Mouse (Mus musculus) kidney, postnatal 0 days (tissue): Measurements from ENCODE around the gene Dgki. TPM values are rescaled to one million over a fixed set of nuclear protein-coding genes. Genes with fewer than 3 reads are reported as not detected.

ENCODE experiments used
- ATAC-seq: fragments of 200-750 bp; cut with Nextera tagmentation; replicated peaks from 2 replicates; pipeline ENCODE4 v1.8.0; 2017; ENCODE audit warnings: low read depth, moderate number of reproducible peaks, moderate TSS enrichment, moderate library complexity; ENCODE audit not compliant: low FRiP score
- DNase-seq: peaks from one replicate; pipeline ENCODE4 v3.0.0-alpha.2; 2016; ENCODE audit warnings: low spot score
- H3K27ac ChIP-seq: fragments of 300-500 bp; sonication (generic); 2 replicates; pipeline ENCODE4 v1.5.1; 2014; ENCODE audit warnings: mild to moderate bottlenecking
- H3K27me3 ChIP-seq: fragments of 300-500 bp; sonication (generic); 2 replicates; pipeline ENCODE4 v1.6.1; 2014; ENCODE audit warnings: low read length, mixed read lengths; ENCODE audit not compliant: insufficient read depth
- H3K36me3 ChIP-seq: fragments of 300-500 bp; sonication (generic); 2 replicates; pipeline ENCODE4 v1.6.1; 2014; ENCODE audit warnings: low read length, mixed read lengths; ENCODE audit not compliant: insufficient read depth
- H3K4me1 ChIP-seq: fragments of 300-500 bp; sonication (generic); replicated peaks from 2 replicates; pipeline ENCODE4 v1.6.1; 2014; ENCODE audit warnings: antibody characterized with exemption, low read length, mixed read lengths; ENCODE audit not compliant: insufficient read depth
- H3K4me2 ChIP-seq: fragments of 300-500 bp; sonication (generic); 2 replicates; pipeline ENCODE4 v1.6.1; 2014; ENCODE audit warnings: mild to moderate bottlenecking, low read length, moderate library complexity, mixed read lengths
- H3K4me3 ChIP-seq: fragments of 300-500 bp; sonication (generic); replicated peaks from 2 replicates; pipeline ENCODE4 v1.5.1; 2014; ENCODE audit warnings: low read depth, low read length
- H3K9ac ChIP-seq: fragments of 300-500 bp; sonication (generic); 2 replicates; pipeline ENCODE4 v1.6.1; 2014; ENCODE audit warnings: low read depth, low read length
- H3K9me3 ChIP-seq: fragments of 300-500 bp; sonication (generic); replicated peaks from 2 replicates; pipeline ENCODE4 v1.6.1; 2016; ENCODE audit warnings: low read length, inconsistent platforms, mixed read lengths
- CTCF ChIP-seq: IDR thresholded peaks from 2 replicates; pipeline ENCODE4 v1.5.1; 2016; ENCODE audit warnings: antibody characterized with exemption, low read depth, mild to moderate bottlenecking, moderate library complexity
- WGBS: fragments of 180-500 bp; shearing (Covaris S2); extraction: QIAGEN DNeasy Blood & Tissue Kit; methylation state at CpG from one replicate; pipeline ENCODE4 v1.1.7; 2014; 5-methylcytosine and 5-hydroxymethylcytosine counted together
- polyA plus RNA-seq: library from polyadenylated mRNA; unstranded; fragments of >200 nt; fragmentation: Nextera tagmentation; extraction: Ambion mirVana; gene quantifications from 2 replicates; pipeline ENCODE4 v1.2.1, GENCODE M21; 2015

The Dgki gene
- polyA plus RNA-seq, 1 experiment from 2014 or later = 0.76 TPM

DNA sequence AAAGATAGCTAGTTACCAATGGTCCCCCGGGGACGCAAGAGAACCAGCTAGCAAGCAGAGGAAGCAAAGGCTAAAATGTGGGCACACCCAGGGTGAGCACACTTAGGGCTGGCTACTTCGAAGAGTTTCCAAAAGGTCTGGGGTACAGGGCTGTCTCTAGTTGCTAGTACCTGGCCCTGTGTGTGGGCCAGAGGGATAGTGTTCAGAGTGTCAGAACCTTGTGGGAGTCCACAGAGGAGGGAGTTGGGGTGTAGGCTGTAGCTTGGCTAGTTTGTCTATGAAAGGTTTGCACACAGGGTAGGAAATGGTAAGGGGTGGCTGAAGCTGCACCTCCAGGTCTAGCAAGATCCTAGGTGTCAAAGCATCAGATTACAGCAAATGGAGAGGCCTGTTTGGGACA, 25.1 kb upstream of the Dgki start:
- H3K36me3 ChIP-seq = peaks cover 9% of the 10 kb centered on the region; the same call in 1 of the 2 replicates
- TF ChIP-seq CTCF = no peak
- H3K27me3 ChIP-seq = no peaks in the 10 kb centered on the region
- H3K4me2 ChIP-seq = no peak overlapping the region
- DNase-seq (no peak), ATAC-seq (no peak)
- WGBS = 66% methylated on average over 3 of the region's 3 CpGs
- no peak overlapping the region for H3K4me3 ChIP-seq
- no peak overlapping the region for H3K27ac ChIP-seq
- H3K9me3 ChIP-seq = no peaks in the 10 kb centered on the region
- 0 out of 2 replicates have a peak, but pooled peaks cover 3% of the 10 kb centered on the region for H3K4me1 ChIP-seq
- H3K9ac ChIP-seq = no peak overlapping the region

DNA sequence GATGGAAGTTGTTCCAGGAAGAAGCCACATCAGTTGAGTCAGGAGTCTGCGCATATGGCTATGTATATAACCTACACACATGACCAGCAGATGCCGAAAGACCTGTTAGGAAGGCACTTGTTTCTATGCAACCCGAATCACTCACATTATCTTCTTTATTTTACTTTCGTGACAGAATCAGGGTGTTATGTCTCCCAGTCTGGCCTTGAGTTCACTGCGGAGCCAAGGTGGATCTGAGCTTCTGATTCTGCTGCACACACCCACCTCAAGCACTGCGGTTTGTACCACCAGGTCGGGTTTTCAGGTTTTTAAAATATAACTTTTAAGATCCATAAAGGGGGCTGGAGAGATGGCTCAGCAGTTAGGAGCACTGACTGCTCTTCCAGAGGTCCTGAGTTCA, 22.7 kb upstream of the Dgki start:
- no peak overlapping the region for H3K4me3 ChIP-seq
- DNase-seq (no peak), ATAC-seq (no peak)
- no peaks in the 10 kb centered on the region for H3K36me3 ChIP-seq
- 91% methylated on average over 7 of the region's 7 CpGs for WGBS
- no peaks in the 10 kb centered on the region for H3K9me3 ChIP-seq
- H3K27ac ChIP-seq = no peak overlapping the region
- no peaks in the 10 kb centered on the region for H3K27me3 ChIP-seq
- H3K9ac ChIP-seq = no peak overlapping the region
- H3K4me1 ChIP-seq = 0 out of 2 replicates have a peak, but pooled peaks cover 3% of the 10 kb centered on the region
- no peak for TF ChIP-seq CTCF
- H3K4me2 ChIP-seq = no peak overlapping the region

DNA sequence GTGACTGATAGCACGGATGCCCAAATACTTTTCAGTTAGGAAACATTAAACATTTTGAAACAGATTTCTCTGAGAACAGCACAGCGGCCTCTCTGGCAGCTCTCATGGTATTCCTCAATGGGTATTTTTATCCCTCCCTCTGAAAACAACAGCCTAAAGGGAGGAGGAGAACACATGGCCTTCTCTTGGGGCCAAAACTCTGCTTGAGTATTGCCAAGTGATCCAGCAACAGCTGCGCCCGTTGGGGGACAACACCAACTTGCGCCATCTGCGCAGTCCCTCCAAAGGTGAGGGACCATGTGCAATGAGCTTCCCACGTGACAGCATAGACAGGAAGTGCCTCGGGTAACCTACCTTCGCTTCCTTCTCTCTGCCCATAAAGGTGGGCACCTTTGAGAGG, 22.1 kb upstream of the Dgki start:
- ATAC-seq (no peak), DNase-seq (no peak)
- Histone ChIP-seq H3K36me3 (no peaks in the 10 kb centered on the region), H3K4me2 (no peak overlapping the region), H3K27me3 (no peaks in the 10 kb centered on the region), H3K27ac (no peak overlapping the region), H3K4me3 (no peak overlapping the region), H3K9ac (no peak overlapping the region), H3K9me3 (no peaks in the 10 kb centered on the region), H3K4me1 (no peaks in the 10 kb centered on the region)
- no peak for TF ChIP-seq CTCF
- 89% methylated on average over 9 of the region's 9 CpGs for WGBS

DNA sequence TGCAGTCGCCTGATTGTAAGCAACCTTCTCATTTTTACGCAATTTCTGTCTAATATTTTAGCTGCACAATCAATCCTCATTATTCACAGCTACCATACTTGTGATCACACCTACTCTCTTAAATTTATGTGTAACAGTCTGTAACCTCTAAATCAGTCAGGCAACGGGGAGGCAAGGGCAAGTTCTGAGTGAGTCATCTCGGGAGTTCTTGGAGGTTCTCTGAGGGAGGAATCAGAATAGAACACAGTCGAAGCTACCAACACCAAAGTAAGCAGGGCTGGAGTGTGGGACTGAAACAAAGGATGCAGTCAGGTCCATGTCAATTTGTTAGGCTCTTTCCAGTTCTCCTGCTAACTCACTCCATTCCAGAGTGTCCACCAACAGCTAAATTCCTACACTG, 17.9 kb upstream of the Dgki start:
- H3K36me3 ChIP-seq = no peaks in the 10 kb centered on the region
- H3K27ac ChIP-seq = no peak overlapping the region
- no peaks in the 10 kb centered on the region for H3K4me1 ChIP-seq
- H3K9ac ChIP-seq = no peak overlapping the region
- H3K9me3 ChIP-seq = no peaks in the 10 kb centered on the region
- H3K4me2 ChIP-seq = no peak overlapping the region
- DNase-seq (no peak), ATAC-seq (no peak)
- H3K27me3 ChIP-seq = no peaks in the 10 kb centered on the region
- no peak overlapping the region for H3K4me3 ChIP-seq
- WGBS = 53% methylated on average over 5 of the region's 5 CpGs
- no peak for TF ChIP-seq CTCF

DNA sequence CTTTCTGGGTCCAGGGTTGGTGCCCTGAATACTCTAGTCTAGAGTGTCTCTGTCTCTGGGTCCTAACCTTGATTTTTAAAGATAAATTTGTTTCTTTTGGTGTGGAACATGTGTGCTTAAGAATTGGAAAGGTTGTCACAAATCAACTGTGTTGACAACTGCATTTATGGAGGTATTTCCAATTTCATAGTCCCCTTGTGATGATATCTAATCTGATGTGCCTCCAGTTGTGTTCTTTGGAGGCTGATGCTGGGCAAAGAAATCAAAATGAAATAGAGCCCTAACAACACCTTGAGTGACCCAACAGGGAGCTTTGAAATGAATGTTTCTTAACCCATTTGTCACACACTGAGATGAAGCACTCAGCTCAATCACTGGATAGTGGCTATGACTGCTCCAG, 15.5 kb upstream of the Dgki start:
- ATAC-seq = no peak

DNA sequence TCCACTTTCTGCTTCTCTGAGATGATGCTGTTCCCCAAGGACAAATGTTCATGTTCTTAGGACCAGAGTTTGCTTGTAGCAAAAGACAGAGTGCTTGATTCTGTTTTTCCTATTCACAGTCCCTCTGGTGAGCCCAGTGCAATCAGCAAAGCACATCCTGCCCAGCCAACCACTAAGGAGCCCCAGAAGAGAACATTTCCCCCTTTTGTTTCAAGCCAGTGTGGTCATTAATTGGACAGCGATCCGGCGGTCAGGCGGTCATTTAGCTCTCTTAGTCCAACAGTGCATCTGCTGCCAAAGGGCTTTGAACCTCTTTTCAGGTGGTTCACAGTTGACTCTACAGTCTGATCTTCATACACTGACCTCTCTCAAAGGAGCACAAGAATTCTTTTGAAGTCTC, 10.6 kb upstream of the Dgki start:
- TF ChIP-seq CTCF = no peak
- no peak overlapping the region for H3K4me2 ChIP-seq
- H3K9me3 ChIP-seq = no peaks in the 10 kb centered on the region
- DNase-seq = no peak
- no peaks in the 10 kb centered on the region for H3K36me3 ChIP-seq
- H3K27ac ChIP-seq = no peak overlapping the region
- no peaks in the 10 kb centered on the region for H3K27me3 ChIP-seq
- no peak overlapping the region for H3K9ac ChIP-seq
- whole genome bisulfite sequencing = 79% methylated on average over 4 of the region's 4 CpGs
- no peak overlapping the region for H3K4me3 ChIP-seq
- no peaks in the 10 kb centered on the region for H3K4me1 ChIP-seq
- no peak for ATAC-seq

More for the DNA sequence above, 15.5 kb upstream of the Dgki start:
- Histone ChIP-seq H3K4me2 (no peak overlapping the region), H3K27me3 (no peaks in the 10 kb centered on the region), H3K36me3 (no peaks in the 10 kb centered on the region), H3K4me1 (no peaks in the 10 kb centered on the region), H3K27ac (no peak overlapping the region), H3K9ac (no peak overlapping the region), H3K4me3 (no peak overlapping the region), H3K9me3 (no peaks in the 10 kb centered on the region)
- TF ChIP-seq CTCF = no peak
- no peak for DNase-seq

DNA sequence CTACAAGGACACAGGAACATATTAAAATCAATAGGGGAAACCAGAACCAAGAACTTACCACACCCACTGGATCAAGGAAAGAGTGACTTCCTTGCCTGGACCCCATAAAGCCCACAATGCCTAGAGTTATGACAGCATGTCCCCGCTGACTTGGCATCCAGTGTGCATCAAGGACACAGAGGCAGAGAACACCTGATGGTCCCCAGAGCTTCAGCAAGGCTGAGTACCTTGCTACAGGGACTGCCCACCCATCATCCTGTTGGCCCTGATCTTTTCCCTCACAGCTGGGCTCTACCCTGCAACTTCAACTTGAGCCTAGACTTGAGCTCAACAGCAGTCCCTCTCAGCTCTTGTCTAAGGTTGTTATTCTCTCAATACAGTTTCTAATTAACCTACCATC, 6.6 kb upstream of the Dgki start:
- no peak for TF ChIP-seq CTCF
- no peaks in the 10 kb centered on the region for H3K9me3 ChIP-seq
- H3K4me1 ChIP-seq = no peaks in the 10 kb centered on the region
- DNase-seq (no peak), ATAC-seq (no peak)
- H3K9ac ChIP-seq = no peak overlapping the region
- no peak overlapping the region for H3K4me3 ChIP-seq
- H3K27ac ChIP-seq = no peak overlapping the region
- H3K4me2 ChIP-seq = no peak overlapping the region
- no peaks in the 10 kb centered on the region for H3K27me3 ChIP-seq
- H3K36me3 ChIP-seq = no peaks in the 10 kb centered on the region
- 96% methylated on average over 1 of the region's 1 CpGs for WGBS
